Mouse (Mus musculus): Measurements from ENCODE around the gene Gm49510. TPM values are rescaled to one million over a fixed set of nuclear protein-coding genes. Genes with fewer than 3 reads are reported as not detected.

The Gm49510 gene
- polyA plus RNA-seq, 1 experiment: not detected

GRCm38 (mm10) chr15:78937311-78937710, 37.8 kb downstream of the Gm49510 start:
- no peak overlapping the region for H3K9ac ChIP-seq (ENCODE audit: low read depth, poor library complexity, severe bottlenecking)
- H3K36me3 ChIP-seq (ENCODE audit: control insufficient read depth, insufficient read depth, low read length, poor library complexity, severe bottlenecking): peaks cover 17% of the 10 kb centered on the region
- no peak overlapping the region for H3K4me3 ChIP-seq (ENCODE audit: low read depth, low read length)

GRCm38 (mm10) chr15:78937963-78938362, 38.5 kb downstream of the Gm49510 start:
- Histone ChIP-seq H3K9ac (ENCODE audit: low read depth, poor library complexity, severe bottlenecking) (no peak overlapping the region), H3K27ac (ENCODE audit: insufficient read depth, low read length) (no peak overlapping the region), H3K9me3 (replicated peaks; ENCODE audit: control insufficient read depth, insufficient read depth, low read length, poor library complexity, severe bottlenecking) (no peaks in the 10 kb centered on the region), H3K27me3 (ENCODE audit: control insufficient read depth, insufficient read depth, low read length, poor library complexity, severe bottlenecking) (no peaks in the 10 kb centered on the region), H3K4me1 (ENCODE audit: control insufficient read depth, insufficient read depth, low read length) (peaks cover 4% of the 10 kb centered on the region), H3K36me3 (ENCODE audit: control insufficient read depth, insufficient read depth, low read length, poor library complexity, severe bottlenecking) (peaks cover 17% of the 10 kb centered on the region), H3K4me3 (ENCODE audit: low read depth, low read length) (no peak overlapping the region)
- no peak for TF ChIP-seq EP300 (IDR thresholded peaks at IDR 0.05; ENCODE audit: insufficient read depth, low read depth, low read length)

More at GRCm38 (mm10) chr15:78937311-78937710, 37.8 kb downstream of the Gm49510 start:
- no peak overlapping the region for H3K27ac ChIP-seq (ENCODE audit: insufficient read depth, low read length)
- TF ChIP-seq POLR2A (IDR thresholded peaks at IDR 0.05; ENCODE audit: insufficient read depth, low read length): no peak
- peaks cover 4% of the 10 kb centered on the region for H3K4me1 ChIP-seq (ENCODE audit: control insufficient read depth, insufficient read depth, low read length)
- H3K9me3 ChIP-seq (replicated peaks; ENCODE audit: control insufficient read depth, insufficient read depth, low read length, poor library complexity, severe bottlenecking): no peaks in the 10 kb centered on the region
- H3K27me3 ChIP-seq (ENCODE audit: control insufficient read depth, insufficient read depth, low read length, poor library complexity, severe bottlenecking): no peaks in the 10 kb centered on the region

- no peaks in the 10 kb centered on the region for H3K27me3 ChIP-seq (ENCODE audit: control insufficient read depth, insufficient read depth, low read length, poor library complexity, severe bottlenecking)
- H3K9me3 ChIP-seq (replicated peaks; ENCODE audit: control insufficient read depth, insufficient read depth, low read length, poor library complexity, severe bottlenecking): no peaks in the 10 kb centered on the region
- H3K4me1 ChIP-seq (ENCODE audit: control insufficient read depth, insufficient read depth, low read length): peaks cover 4% of the 10 kb centered on the region
- H3K4me3 ChIP-seq (ENCODE audit: low read depth, low read length): no peak overlapping the region
- peaks cover 17% of the 10 kb centered on the region for H3K36me3 ChIP-seq (ENCODE audit: control insufficient read depth, insufficient read depth, low read length, poor library complexity, severe bottlenecking)
- no peak overlapping the region for H3K27ac ChIP-seq (ENCODE audit: insufficient read depth, low read length)
- H3K9ac ChIP-seq (ENCODE audit: low read depth, poor library complexity, severe bottlenecking): no peak overlapping the region
- no peak for TF ChIP-seq POLR2A (IDR thresholded peaks at IDR 0.05; ENCODE audit: insufficient read depth, low read length)
- no peak for TF ChIP-seq EP300 (IDR thresholded peaks at IDR 0.05; ENCODE audit: insufficient read depth, low read depth, low read length)
- TF ChIP-seq CTCF (IDR thresholded peaks at IDR 0.05; ENCODE audit: low read depth, low read length): no peak
These were observed 40.9 kb downstream of the Gm49510 start for GRCm38 (mm10) chr15:78940325-78940724.

- H3K9me3 ChIP-seq (replicated peaks; ENCODE audit: control insufficient read depth, insufficient read depth, low read length, poor library complexity, severe bottlenecking): no peaks in the 10 kb centered on the region
- H3K4me3 ChIP-seq (ENCODE audit: low read depth, low read length): 0 out of 2 replicates have a peak overlapping the region, but pooled peaks have one; percentile 11
- H3K9ac ChIP-seq (ENCODE audit: low read depth, poor library complexity, severe bottlenecking): no peak overlapping the region
- TF ChIP-seq CTCF (IDR thresholded peaks at IDR 0.05; ENCODE audit: low read depth, low read length): peak; percentile 63
- no peak for TF ChIP-seq EP300 (IDR thresholded peaks at IDR 0.05; ENCODE audit: insufficient read depth, low read depth, low read length)
- peaks cover 17% of the 10 kb centered on the region for H3K36me3 ChIP-seq (ENCODE audit: control insufficient read depth, insufficient read depth, low read length, poor library complexity, severe bottlenecking)
- no peaks in the 10 kb centered on the region for H3K4me1 ChIP-seq (ENCODE audit: control insufficient read depth, insufficient read depth, low read length)
- no peak overlapping the region for H3K27ac ChIP-seq (ENCODE audit: insufficient read depth, low read length)
- no peaks in the 10 kb centered on the region for H3K27me3 ChIP-seq (ENCODE audit: control insufficient read depth, insufficient read depth, low read length, poor library complexity, severe bottlenecking)
These were observed 43.2 kb downstream of the Gm49510 start for GRCm38 (mm10) chr15:78942663-78943062.

GRCm38 (mm10) chr15:78946232-78946631, 46.8 kb downstream of the Gm49510 start:
- Histone ChIP-seq H3K9ac (ENCODE audit: low read depth, poor library complexity, severe bottlenecking) (no peak overlapping the region), H3K4me1 (ENCODE audit: control insufficient read depth, insufficient read depth, low read length) (no peaks in the 10 kb centered on the region), H3K27ac (ENCODE audit: insufficient read depth, low read length) (no peak overlapping the region), H3K27me3 (ENCODE audit: control insufficient read depth, insufficient read depth, low read length, poor library complexity, severe bottlenecking) (no peaks in the 10 kb centered on the region), H3K4me3 (ENCODE audit: low read depth, low read length) (no peak overlapping the region), H3K9me3 (replicated peaks; ENCODE audit: control insufficient read depth, insufficient read depth, low read length, poor library complexity, severe bottlenecking) (no peaks in the 10 kb centered on the region), H3K36me3 (ENCODE audit: control insufficient read depth, insufficient read depth, low read length, poor library complexity, severe bottlenecking) (0 out of 2 replicates have a peak, but pooled peaks cover 3% of the 10 kb centered on the region)
- TF ChIP-seq CTCF (IDR thresholded peaks at IDR 0.05; ENCODE audit: low read depth, low read length): no peak
- no peak for TF ChIP-seq EP300 (IDR thresholded peaks at IDR 0.05; ENCODE audit: insufficient read depth, low read depth, low read length)
- TF ChIP-seq POLR2A (IDR thresholded peaks at IDR 0.05; ENCODE audit: insufficient read depth, low read length): no peak

- Histone ChIP-seq H3K4me1 (ENCODE audit: control insufficient read depth, insufficient read depth, low read length) (no peaks in the 10 kb centered on the region), H3K9me3 (replicated peaks; ENCODE audit: control insufficient read depth, insufficient read depth, low read length, poor library complexity, severe bottlenecking) (no peaks in the 10 kb centered on the region), H3K36me3 (ENCODE audit: control insufficient read depth, insufficient read depth, low read length, poor library complexity, severe bottlenecking) (no peaks in the 10 kb centered on the region), H3K4me3 (ENCODE audit: low read depth, low read length) (peak within 1 kb of the TSS; percentile 55), H3K27ac (ENCODE audit: insufficient read depth, low read length) (no peak within 1 kb of the TSS), H3K27me3 (ENCODE audit: control insufficient read depth, insufficient read depth, low read length, poor library complexity, severe bottlenecking) (no peaks in the 10 kb centered on the region), H3K9ac (ENCODE audit: low read depth, poor library complexity, severe bottlenecking) (peak within 1 kb of the TSS; percentile 26; the same call in 1 of the 2 replicates)
- TF ChIP-seq EP300 (IDR thresholded peaks at IDR 0.05; ENCODE audit: insufficient read depth, low read depth, low read length) (no peak), POLR2A (IDR thresholded peaks at IDR 0.05; ENCODE audit: insufficient read depth, low read length) (peak; percentile 51)
These were observed 48.2 kb downstream of the Gm49510 start, which contains the start of gene Triobp for GRCm38 (mm10) chr15:78947657-78948056. TSS of gene Triobp (plus strand) at chr15:78947724.

Data from ES-Bruce4 (cell line).